Mouse (Mus musculus) intestine, embryonic 15.5 days (tissue): ENCODE data around the gene Sema7a. TPM values are rescaled to one million over a fixed set of nuclear protein-coding genes. Genes with fewer than 3 reads are reported as not detected.
A peak's percentile ranks its signal among the peaks of the same experiment; 100 is the strongest.

Experiments used
- ATAC-seq: fragments of 200-750 bp; cut with Nextera tagmentation; 2 replicates; pipeline ENCODE4 v1.8.0; 2017; ENCODE audit warnings: moderate TSS enrichment, moderate library complexity
- H3K27ac ChIP-seq: fragments of 300-500 bp; sonication (generic); 2 replicates; pipeline ENCODE4 v1.5.1; 2015; ENCODE audit warnings: mild to moderate bottlenecking, inconsistent platforms
- H3K27me3 ChIP-seq: fragments of 300-500 bp; sonication (generic); replicated peaks from 2 replicates; pipeline ENCODE4 v1.6.1; 2015; ENCODE audit warnings: inconsistent platforms
- H3K36me3 ChIP-seq: fragments of 300-500 bp; sonication (generic); 2 replicates; pipeline ENCODE4 v1.6.1; 2015; ENCODE audit warnings: inconsistent platforms
- H3K4me1 ChIP-seq: fragments of 300-500 bp; sonication (generic); replicated peaks from 2 replicates; pipeline ENCODE4 v1.6.1; 2015; ENCODE audit warnings: inconsistent platforms
- H3K4me2 ChIP-seq: fragments of 300-500 bp; sonication (generic); replicated peaks from 2 replicates; pipeline ENCODE4 v1.6.1; 2015; ENCODE audit warnings: mild to moderate bottlenecking, inconsistent platforms
- H3K4me3 ChIP-seq: fragments of 300-500 bp; sonication (generic); replicated peaks from 2 replicates; pipeline ENCODE4 v1.5.1; 2015; ENCODE audit warnings: inconsistent platforms
- H3K9ac ChIP-seq: fragments of 300-500 bp; sonication (generic); 2 replicates; pipeline ENCODE4 v1.6.1; 2015; ENCODE audit warnings: inconsistent platforms
- H3K9me3 ChIP-seq: fragments of 300-500 bp; sonication (generic); 2 replicates; pipeline ENCODE4 v1.6.1; 2016; ENCODE audit warnings: inconsistent platforms
- WGBS: fragments of 180-500 bp; shearing (Covaris S2); methylation state at CpG from one replicate; pipeline ENCODE4 v1.1.7; 2015; 5-methylcytosine and 5-hydroxymethylcytosine counted together
- polyA plus RNA-seq: library from polyadenylated mRNA; unstranded; fragments of >200 nt; fragmentation: Nextera tagmentation; extraction: Ambion mirVana; gene quantifications from 2 replicates; pipeline ENCODE4 v1.2.1, GENCODE M21; 2015

Sema7a gene
- polyA plus RNA-seq, 1 experiment from 2014 or later: 0.89 TPM

GRCm38 (mm10) chr9:57922381-57922780, 17.5 kb upstream of the Sema7a start:
- Histone ChIP-seq H3K4me3 (no peak overlapping the region), H3K9ac (no peak overlapping the region), H3K27me3 (no peaks in the 10 kb centered on the region), H3K4me1 (no peaks in the 10 kb centered on the region), H3K4me2 (no peak overlapping the region), H3K36me3 (peaks cover 27% of the 10 kb centered on the region), H3K27ac (no peak overlapping the region), H3K9me3 (no peaks in the 10 kb centered on the region)
- no peak for ATAC-seq
- WGBS: 95% methylated on average over 5 of the region's 5 CpGs

DNA sequence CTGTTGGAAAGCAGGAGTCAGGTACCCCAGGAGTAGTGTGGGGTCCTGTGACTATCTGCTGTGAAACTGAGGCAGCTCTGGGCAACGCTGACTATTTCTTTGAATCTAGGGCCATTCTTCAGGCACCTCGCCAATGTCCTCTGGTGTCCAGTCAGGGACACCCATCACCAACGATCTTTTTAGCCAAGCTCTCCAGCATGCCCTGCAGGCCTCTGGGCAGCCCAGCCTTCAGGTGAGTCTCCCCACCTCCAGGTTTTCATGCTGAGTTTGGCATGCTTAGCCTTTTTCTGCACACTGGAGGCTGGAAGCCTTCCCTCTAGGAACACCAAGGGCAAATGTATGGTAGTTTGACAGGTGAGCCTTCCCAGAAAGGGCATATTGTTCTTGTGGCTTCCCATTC, 16.9 kb upstream of the Sema7a start:
- Histone ChIP-seq H3K27ac (no peak overlapping the region), H3K9ac (no peak overlapping the region), H3K9me3 (no peaks in the 10 kb centered on the region), H3K4me1 (no peaks in the 10 kb centered on the region), H3K4me2 (no peak overlapping the region), H3K27me3 (no peaks in the 10 kb centered on the region), H3K36me3 (peaks cover 27% of the 10 kb centered on the region), H3K4me3 (no peak overlapping the region)
- no peak for ATAC-seq
- WGBS: 92% methylated on average over 3 of the region's 3 CpGs

DNA sequence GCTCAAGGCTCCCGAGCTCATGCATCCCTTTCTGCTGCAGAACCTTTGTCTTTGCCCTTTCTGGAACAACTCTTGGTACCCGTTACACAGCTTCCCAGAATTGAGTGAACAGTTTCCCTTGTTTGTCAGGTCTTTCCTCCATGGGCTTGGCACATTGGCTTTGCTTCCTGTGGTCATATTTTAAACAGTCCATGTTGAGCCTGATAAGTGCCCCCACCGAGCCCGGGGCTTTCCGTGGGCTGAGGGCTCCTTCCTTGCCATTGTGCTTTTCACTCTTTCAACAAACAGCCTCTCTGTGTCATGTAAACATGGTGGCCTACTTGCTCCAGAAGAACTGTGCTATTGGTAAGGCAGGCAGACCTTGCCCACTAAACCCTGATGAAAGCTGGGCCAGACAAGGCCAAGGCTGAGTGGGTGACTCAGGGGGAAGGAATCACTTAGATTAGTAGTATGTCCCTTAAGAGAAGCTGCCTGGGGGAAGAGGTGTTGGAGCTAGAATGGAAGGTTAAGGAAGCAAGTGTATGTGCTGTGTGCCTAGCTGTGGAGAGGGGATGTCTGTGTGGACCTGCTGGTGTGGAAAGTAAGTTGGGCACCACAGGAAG, 8.6 kb upstream of the Sema7a start:
- Histone ChIP-seq H3K4me2 (no peak overlapping the region), H3K9me3 (no peaks in the 10 kb centered on the region), H3K4me3 (no peak overlapping the region), H3K9ac (no peak overlapping the region), H3K27me3 (no peaks in the 10 kb centered on the region), H3K4me1 (no peaks in the 10 kb centered on the region), H3K36me3 (no peaks in the 10 kb centered on the region), H3K27ac (no peak overlapping the region)
- ATAC-seq: no peak
- 72% methylated on average over 5 of the region's 5 CpGs for WGBS

GRCm38 (mm10) chr9:57932253-57932652, 7.7 kb upstream of the Sema7a start:
- Histone ChIP-seq H3K27ac (no peak overlapping the region), H3K27me3 (peaks cover 2% of the 10 kb centered on the region; the same call in 1 of the 2 replicates), H3K4me3 (no peak overlapping the region), H3K9me3 (no peaks in the 10 kb centered on the region), H3K4me1 (no peaks in the 10 kb centered on the region), H3K4me2 (no peak overlapping the region), H3K9ac (no peak overlapping the region), H3K36me3 (no peaks in the 10 kb centered on the region)
- 70% methylated on average over 3 of the region's 3 CpGs for WGBS
- no peak for ATAC-seq

DNA sequence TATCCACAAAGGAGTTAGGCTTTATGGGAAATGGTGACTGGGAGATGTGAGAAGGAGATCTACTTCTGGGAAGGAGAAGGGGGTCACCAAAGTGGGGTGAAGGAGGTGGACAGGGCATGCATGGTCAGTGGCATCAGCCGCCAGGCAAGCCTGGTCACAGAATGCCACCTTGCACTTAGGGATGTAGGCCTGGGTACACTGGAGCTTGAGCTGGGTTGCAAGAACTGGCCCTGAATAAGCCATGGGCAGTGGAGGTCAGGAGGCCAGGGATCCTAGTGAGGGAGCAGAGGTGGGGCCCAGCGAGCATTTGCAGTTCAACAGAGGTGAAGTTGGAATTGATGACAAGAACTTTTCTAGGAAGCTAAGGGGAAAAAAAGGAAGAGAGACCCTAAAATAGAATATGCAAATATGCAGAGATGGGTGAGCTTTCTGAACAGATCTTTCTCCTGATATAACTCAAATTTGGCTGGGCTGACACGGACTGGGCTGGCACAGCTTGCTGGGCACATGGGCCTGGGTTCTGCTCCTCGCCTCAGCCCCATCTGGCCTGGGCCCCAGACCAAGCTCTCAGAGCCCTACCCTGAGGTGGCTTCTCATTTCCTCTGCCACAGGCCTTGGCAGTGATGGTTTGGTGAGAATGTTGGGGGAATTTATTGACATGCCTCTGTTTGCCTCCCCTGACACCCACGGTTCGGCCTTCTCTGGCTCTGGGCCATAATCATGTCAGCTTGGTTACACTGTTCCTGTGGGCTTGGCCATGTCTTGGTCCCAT, 6.9 kb upstream of the Sema7a start:
- no peaks in the 10 kb centered on the region for H3K4me1 ChIP-seq
- H3K9ac ChIP-seq: no peak overlapping the region
- no peak overlapping the region for H3K27ac ChIP-seq
- WGBS: 67% methylated on average over 6 of the region's 6 CpGs
- H3K9me3 ChIP-seq: no peaks in the 10 kb centered on the region
- H3K4me2 ChIP-seq: no peak overlapping the region
- no peak for ATAC-seq
- no peak overlapping the region for H3K4me3 ChIP-seq
- no peaks in the 10 kb centered on the region for H3K36me3 ChIP-seq
- H3K27me3 ChIP-seq: peaks cover 7% of the 10 kb centered on the region; the same call in 1 of the 2 replicates

DNA sequence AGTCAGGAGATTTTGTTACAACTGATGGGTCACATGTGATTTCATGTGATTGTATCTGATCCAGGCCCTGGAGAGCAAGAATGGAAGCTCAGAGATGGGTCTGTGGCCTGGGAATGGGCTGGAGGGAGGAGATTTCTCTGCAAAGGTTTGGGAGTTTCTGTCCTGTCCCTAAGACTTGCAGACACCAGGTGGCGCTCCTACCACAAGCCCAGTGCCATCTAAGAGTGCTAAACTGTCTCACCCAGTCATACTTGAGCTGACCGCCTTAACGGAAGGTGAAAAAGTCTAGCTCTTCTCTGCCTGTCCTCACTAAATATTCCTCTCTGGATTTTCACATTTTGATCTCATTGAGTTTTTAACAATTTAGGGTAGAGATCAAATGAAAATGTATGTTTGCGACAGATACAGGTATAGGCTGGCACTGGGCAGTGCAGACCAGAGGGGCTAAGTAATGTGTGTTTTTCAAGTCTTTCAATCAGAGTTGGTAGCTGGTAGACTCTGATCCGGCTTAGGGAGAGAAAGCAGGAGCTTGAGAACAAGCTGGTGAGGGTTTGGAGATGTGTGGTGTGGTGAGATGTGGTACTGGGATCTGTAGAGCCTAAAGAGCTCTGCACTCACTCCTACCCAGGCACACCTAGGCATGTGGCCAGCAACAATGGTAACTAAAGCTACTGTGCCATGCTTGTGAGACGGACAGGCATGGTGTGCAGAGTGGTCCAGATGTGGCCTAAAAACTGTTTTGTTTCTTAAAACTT, 4.1 kb upstream of the Sema7a start:
- H3K4me2 ChIP-seq: no peak overlapping the region
- peak; percentile 57 for ATAC-seq
- H3K36me3 ChIP-seq: no peaks in the 10 kb centered on the region
- no peaks in the 10 kb centered on the region for H3K9me3 ChIP-seq
- 30% methylated on average over 6 of the region's 6 CpGs for whole genome bisulfite sequencing
- no peak overlapping the region for H3K27ac ChIP-seq
- no peak overlapping the region for H3K4me3 ChIP-seq
- peaks cover 11% of the 10 kb centered on the region for H3K4me1 ChIP-seq
- H3K27me3 ChIP-seq: peaks cover 24% of the 10 kb centered on the region
- H3K9ac ChIP-seq: no peak overlapping the region

DNA sequence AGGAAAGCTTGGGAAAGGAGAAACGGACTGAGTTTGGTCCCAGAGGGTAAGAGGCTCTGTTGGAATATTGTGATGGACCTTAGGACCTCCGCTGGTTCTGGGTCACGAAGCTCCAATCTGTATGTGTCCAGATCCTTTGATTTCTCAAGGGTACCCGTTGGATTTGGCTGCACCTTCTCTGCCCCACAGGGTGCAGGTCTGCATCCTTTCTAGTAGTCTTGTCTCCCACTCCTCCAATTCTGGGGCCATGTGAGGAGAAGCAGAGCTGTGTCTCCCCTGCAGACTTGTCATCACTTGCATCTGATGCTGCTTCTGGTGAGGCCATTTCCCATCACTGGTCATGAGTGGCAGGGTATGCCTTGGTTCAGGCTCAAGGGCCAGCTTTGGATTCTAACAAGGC, 2.7 kb upstream of the Sema7a start:
- H3K4me3 ChIP-seq: no peak overlapping the region
- no peaks in the 10 kb centered on the region for H3K36me3 ChIP-seq
- no peak overlapping the region for H3K27ac ChIP-seq
- H3K9me3 ChIP-seq: no peaks in the 10 kb centered on the region
- H3K27me3 ChIP-seq: peaks cover 37% of the 10 kb centered on the region
- 79% methylated on average over 4 of the region's 4 CpGs for WGBS
- no peak overlapping the region for H3K4me2 ChIP-seq
- no peak overlapping the region for H3K9ac ChIP-seq
- no peak for ATAC-seq
- H3K4me1 ChIP-seq: peaks cover 14% of the 10 kb centered on the region

- Histone ChIP-seq H3K9ac (no peak overlapping the region), H3K9me3 (no peaks in the 10 kb centered on the region), H3K27ac (no peak overlapping the region), H3K36me3 (no peaks in the 10 kb centered on the region), H3K4me3 (no peak overlapping the region), H3K4me2 (no peak overlapping the region), H3K27me3 (peaks cover 40% of the 10 kb centered on the region), H3K4me1 (peaks cover 14% of the 10 kb centered on the region)
- no peak for ATAC-seq
- 64% methylated on average over 6 of the region's 6 CpGs for WGBS
These were observed 2.3 kb upstream of the Sema7a start for GRCm38 (mm10) chr9:57937651-57938050.

DNA sequence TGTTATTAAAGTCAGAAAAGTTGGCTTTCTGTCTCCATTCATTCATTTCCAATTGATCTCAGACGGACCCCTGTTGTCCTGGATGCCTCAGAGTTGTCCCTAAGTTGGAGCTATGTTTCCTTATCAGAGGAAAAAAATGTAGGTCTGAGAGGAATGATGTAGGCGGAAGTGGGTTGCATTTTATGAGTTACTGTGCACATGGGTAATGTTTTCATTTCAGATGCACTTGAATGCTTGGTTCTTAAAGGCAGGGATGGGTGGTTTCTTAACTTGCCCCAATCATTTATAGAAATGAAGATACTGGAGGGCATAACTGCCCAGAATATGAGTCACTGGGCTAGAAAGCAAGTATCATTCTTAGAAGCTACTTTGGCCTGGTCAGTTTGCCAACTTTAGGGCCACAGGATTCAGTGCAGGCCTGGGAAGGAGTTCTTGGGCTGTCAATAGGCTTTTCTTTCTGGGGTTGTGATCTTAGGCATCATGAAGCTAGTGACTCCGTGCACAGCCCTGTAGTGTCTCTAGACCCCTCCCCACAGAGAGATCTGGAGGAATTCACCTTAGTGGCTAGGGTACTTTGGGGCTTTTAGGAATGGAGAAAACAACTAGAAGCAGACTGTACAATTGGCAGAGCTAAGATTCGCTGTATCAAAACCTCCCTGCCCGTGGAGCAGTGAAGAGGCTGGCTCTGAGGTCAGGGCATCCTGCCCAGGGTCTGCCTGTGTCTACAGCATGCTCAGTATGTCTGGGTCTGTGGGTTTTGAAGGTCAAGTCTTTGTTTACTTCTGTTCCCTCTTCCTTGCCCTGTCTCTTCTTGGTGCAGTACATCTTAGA, 1.5 kb upstream of the Sema7a start:
- H3K36me3 ChIP-seq: no peaks in the 10 kb centered on the region
- H3K4me1 ChIP-seq: peaks cover 14% of the 10 kb centered on the region
- H3K27ac ChIP-seq: no peak overlapping the region
- ATAC-seq: no peak
- H3K9me3 ChIP-seq: no peaks in the 10 kb centered on the region
- peaks cover 46% of the 10 kb centered on the region for H3K27me3 ChIP-seq
- no peak overlapping the region for H3K4me3 ChIP-seq
- no peak overlapping the region for H3K4me2 ChIP-seq
- WGBS: 69% methylated on average over 5 of the region's 5 CpGs
- H3K9ac ChIP-seq: no peak overlapping the region

- peak; percentile 77 for ATAC-seq
- peak overlapping the region; percentile 78 for H3K4me3 ChIP-seq
- peak overlapping the region; percentile 100 for H3K4me2 ChIP-seq
- peaks cover 14% of the 10 kb centered on the region for H3K4me1 ChIP-seq
- H3K27me3 ChIP-seq: peaks cover 46% of the 10 kb centered on the region
- H3K27ac ChIP-seq: no peak overlapping the region
- under 1% methylated on average over 44 of the region's 44 CpGs for WGBS
- peak overlapping the region; percentile 72 for H3K9ac ChIP-seq
- no peaks in the 10 kb centered on the region for H3K36me3 ChIP-seq
- H3K9me3 ChIP-seq: no peaks in the 10 kb centered on the region
These were observed 460 bp downstream of the Sema7a start for GRCm38 (mm10) chr9:57940349-57940794.

DNA sequence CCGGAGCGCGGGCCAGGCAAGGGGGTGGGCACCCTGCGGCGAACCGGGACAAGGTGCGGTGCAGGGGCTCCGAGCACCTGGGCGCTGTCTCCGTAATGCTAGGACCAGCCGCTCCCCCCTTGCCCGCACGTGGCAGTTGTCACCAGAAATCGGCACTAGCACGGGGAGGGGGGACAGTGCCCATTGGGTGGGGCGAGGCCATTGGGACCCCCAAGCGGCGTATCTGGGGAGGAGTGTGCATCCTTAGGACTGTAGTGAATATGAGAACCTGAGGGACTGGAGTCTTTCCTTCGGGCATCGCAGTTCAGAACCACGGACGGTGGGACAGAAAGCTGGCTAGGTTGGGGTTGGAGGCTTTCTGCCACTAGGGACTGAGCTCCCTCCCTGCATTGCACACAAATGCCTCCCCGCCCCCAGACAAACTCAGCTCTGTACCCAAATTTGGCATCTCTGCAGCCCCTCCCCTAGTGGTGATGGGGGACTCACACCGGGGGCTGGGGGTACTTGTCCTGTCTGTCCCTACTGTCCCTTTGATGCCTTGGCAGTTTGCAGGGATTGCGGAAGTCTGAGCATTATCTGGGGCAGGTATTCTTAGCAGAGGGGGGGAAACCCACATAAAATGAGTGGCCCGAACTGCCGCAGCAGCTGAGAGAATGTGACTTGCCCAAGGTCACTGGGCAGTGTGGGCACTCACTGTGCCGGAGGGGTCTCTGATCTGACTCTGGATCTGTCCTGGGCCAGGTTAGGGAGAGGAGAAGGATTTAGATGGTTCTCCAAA, 1.1 kb downstream of the Sema7a start:
- H3K36me3 ChIP-seq: no peaks in the 10 kb centered on the region
- no peaks in the 10 kb centered on the region for H3K9me3 ChIP-seq
- peak; percentile 4; the same call in 1 of the 2 replicates for ATAC-seq
- H3K9ac ChIP-seq: peak overlapping the region; percentile 72
- H3K27ac ChIP-seq: no peak overlapping the region
- H3K4me2 ChIP-seq: peak overlapping the region; percentile 100
- WGBS: 6% methylated on average over 28 of the region's 28 CpGs
- H3K4me1 ChIP-seq: peaks cover 14% of the 10 kb centered on the region
- H3K27me3 ChIP-seq: peaks cover 46% of the 10 kb centered on the region
- peak overlapping the region; percentile 78 for H3K4me3 ChIP-seq
